Mouse (Mus musculus) E14TG2a.4 (cell line): Measurements from ENCODE around the gene Prss35.

ENCODE experiments used
- H3K27me3 ChIP-seq: 2 replicates; pipeline ENCODE4 v1.6.1; 2014; ENCODE audit warnings: low read length, control low read depth; ENCODE audit not compliant: insufficient read depth
- H3K36me3 ChIP-seq: 2 replicates; pipeline ENCODE4 v1.6.1; 2014; ENCODE audit warnings: low read length, control low read depth; ENCODE audit not compliant: insufficient read depth
- H3K4me1 ChIP-seq: replicated peaks from 2 replicates; pipeline ENCODE4 v1.6.1; 2014; ENCODE audit warnings: low read depth, low read length, control low read depth
- H3K4me3 ChIP-seq: replicated peaks from 2 replicates; pipeline ENCODE4 v1.5.1; 2014; ENCODE audit warnings: mild to moderate bottlenecking, low read length
- H3K9me3 ChIP-seq: 2 replicates; pipeline ENCODE4 v1.6.1; 2014; ENCODE audit warnings: low read length, control low read depth
- CTCF ChIP-seq: conservative IDR thresholded peaks from 2 replicates; pipeline ENCODE4 v1.5.1; 2014; ENCODE audit warnings: low read length
- NANOG ChIP-seq: IDR thresholded peaks from 2 replicates; pipeline ENCODE4 v1.6.1; 2014; ENCODE audit warnings: borderline replicate concordance, low read length, mixed read lengths
- POU5F1 ChIP-seq: IDR thresholded peaks from 2 replicates; pipeline ENCODE4 v1.6.1; 2014; ENCODE audit warnings: low read length, borderline replicate concordance

The Prss35 gene

GRCm38 (mm10) chr9:86777309-86777708 is 33.9 kb downstream of the Prss35 start:
- H3K4me1 ChIP-seq: no peaks in the 10 kb centered on the region
- no peaks in the 10 kb centered on the region for H3K36me3 ChIP-seq
- no peaks in the 10 kb centered on the region for H3K27me3 ChIP-seq
- H3K9me3 ChIP-seq: no peaks in the 10 kb centered on the region
- TF ChIP-seq POU5F1 (no peak), NANOG (no peak), CTCF (no peak)
- H3K4me3 ChIP-seq: no peak overlapping the region

- Histone ChIP-seq H3K36me3 (no peaks in the 10 kb centered on the region), H3K27me3 (no peaks in the 10 kb centered on the region), H3K4me3 (no peak overlapping the region), H3K4me1 (peaks cover 5% of the 10 kb centered on the region; the same call in 1 of the 2 replicates), H3K9me3 (no peaks in the 10 kb centered on the region)
- TF ChIP-seq POU5F1 (no peak), CTCF (no peak), NANOG (no peak)
Measured at GRCm38 (mm10) chr9:86778212-86778611, 34.8 kb downstream of the Prss35 start.

GRCm38 (mm10) chr9:86781426-86781825 is 38.0 kb downstream of the Prss35 start:
- TF ChIP-seq CTCF (no peak), NANOG (no peak), POU5F1 (no peak)
- no peak overlapping the region for H3K4me3 ChIP-seq
- peaks cover 6% of the 10 kb centered on the region; the same call in 1 of the 2 replicates for H3K4me1 ChIP-seq
- H3K36me3 ChIP-seq: no peaks in the 10 kb centered on the region
- no peaks in the 10 kb centered on the region for H3K9me3 ChIP-seq
- H3K27me3 ChIP-seq: no peaks in the 10 kb centered on the region

GRCm38 (mm10) chr9:86782836-86783235 is 39.4 kb downstream of the Prss35 start:
- Histone ChIP-seq H3K4me3 (no peak overlapping the region), H3K27me3 (no peaks in the 10 kb centered on the region), H3K36me3 (no peaks in the 10 kb centered on the region), H3K4me1 (peaks cover 6% of the 10 kb centered on the region; the same call in 1 of the 2 replicates), H3K9me3 (no peaks in the 10 kb centered on the region)
- no peak for TF ChIP-seq NANOG
- no peak for TF ChIP-seq POU5F1
- TF ChIP-seq CTCF: no peak

- Histone ChIP-seq H3K36me3 (no peaks in the 10 kb centered on the region), H3K4me3 (no peak overlapping the region), H3K9me3 (no peaks in the 10 kb centered on the region), H3K27me3 (no peaks in the 10 kb centered on the region), H3K4me1 (0 out of 2 replicates have a peak, but pooled peaks cover 9% of the 10 kb centered on the region)
- TF ChIP-seq CTCF (no peak), NANOG (no peak), POU5F1 (no peak)
Measured at GRCm38 (mm10) chr9:86789186-86789585, 45.7 kb downstream of the Prss35 start.

GRCm38 (mm10) chr9:86791927-86792326 is 48.5 kb downstream of the Prss35 start:
- Histone ChIP-seq H3K36me3 (no peaks in the 10 kb centered on the region), H3K27me3 (no peaks in the 10 kb centered on the region), H3K9me3 (no peaks in the 10 kb centered on the region), H3K4me1 (peaks cover 9% of the 10 kb centered on the region; the same call in 1 of the 2 replicates), H3K4me3 (0 out of 2 replicates have a peak overlapping the region, but pooled peaks have one; percentile 46)
- TF ChIP-seq POU5F1 (no peak), CTCF (no peak), NANOG (no peak)

- no peaks in the 10 kb centered on the region for H3K27me3 ChIP-seq
- H3K4me1 ChIP-seq: peaks cover 29% of the 10 kb centered on the region
- TF ChIP-seq NANOG: no peak
- no peak for TF ChIP-seq POU5F1
- no peak for TF ChIP-seq CTCF
- no peaks in the 10 kb centered on the region for H3K9me3 ChIP-seq
- H3K4me3 ChIP-seq: no peak overlapping the region
- H3K36me3 ChIP-seq: no peaks in the 10 kb centered on the region
Measured at GRCm38 (mm10) chr9:86795236-86795635, 51.8 kb downstream of the Prss35 start.

- H3K4me1 ChIP-seq: peaks cover 24% of the 10 kb centered on the region
- no peaks in the 10 kb centered on the region for H3K36me3 ChIP-seq
- H3K27me3 ChIP-seq: no peaks in the 10 kb centered on the region
- H3K9me3 ChIP-seq: no peaks in the 10 kb centered on the region
- TF ChIP-seq CTCF (no peak), POU5F1 (no peak), NANOG (no peak)
- no peak overlapping the region for H3K4me3 ChIP-seq
Measured at GRCm38 (mm10) chr9:86797553-86797952, 54.1 kb downstream of the Prss35 start.

DNA sequence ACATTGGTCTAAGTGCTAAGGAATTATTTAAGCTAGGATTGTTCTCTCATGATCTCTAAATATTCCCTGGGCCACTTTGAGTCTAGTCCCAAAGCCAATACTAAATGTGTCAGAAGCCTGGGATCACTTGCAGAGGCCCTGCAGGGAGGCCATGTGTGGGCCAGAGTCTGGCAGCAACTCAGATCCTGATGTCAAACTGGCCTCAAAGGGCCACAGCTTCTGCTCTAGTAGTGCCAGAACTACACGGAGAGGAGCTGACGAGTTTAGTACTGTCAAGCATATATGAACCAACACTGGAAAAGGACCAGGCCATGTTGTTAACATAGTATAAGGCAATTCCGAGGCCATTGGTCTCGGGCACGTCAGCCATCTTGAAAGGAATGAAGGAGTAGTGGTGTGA is 54.7 kb downstream of the Prss35 start:
- H3K36me3 ChIP-seq: no peaks in the 10 kb centered on the region
- peak overlapping the region; percentile 43 for H3K4me3 ChIP-seq
- peaks cover 22% of the 10 kb centered on the region for H3K4me1 ChIP-seq
- no peaks in the 10 kb centered on the region for H3K9me3 ChIP-seq
- H3K27me3 ChIP-seq: no peaks in the 10 kb centered on the region
- TF ChIP-seq CTCF (no peak), NANOG (no peak), POU5F1 (no peak)

GRCm38 (mm10) chr9:86798686-86799085 is 55.2 kb downstream of the Prss35 start:
- H3K9me3 ChIP-seq: no peaks in the 10 kb centered on the region
- H3K4me3 ChIP-seq: peak overlapping the region; percentile 43
- no peaks in the 10 kb centered on the region for H3K36me3 ChIP-seq
- TF ChIP-seq POU5F1 (no peak), NANOG (no peak), CTCF (no peak)
- H3K27me3 ChIP-seq: no peaks in the 10 kb centered on the region
- peaks cover 22% of the 10 kb centered on the region for H3K4me1 ChIP-seq
